Mouse (Mus musculus) lung, adult 10 weeks (tissue): Measurements from ENCODE around the gene Ddx11. TPM values are rescaled to one million over a fixed set of nuclear protein-coding genes. Genes with fewer than 3 reads are reported as not detected.

ENCODE experiments used
- polyA plus RNA-seq: library from polyadenylated mRNA; stranded (reverse); fragments of 350-450 nt; fragmentation: Illumina TruSeq; extraction: RNeasy Lipid Tissue Mini Kit (QIAGEN cat#74804); gene quantifications from one replicate; pipeline ENCODE4 v1.2.3, GENCODE M21; 2014; ENCODE audit warnings: low read depth, low replicate concordance; ENCODE audit not compliant: insufficient read depth

Gene Ddx11
- polyA plus RNA-seq, result 1.5 TPM

GRCm38 (mm10) chr17:66123066-66123815 is at the start of gene Ddx11:
Gene Ddx11, plus strand, starts transcription at chr17:66123520.

GRCm38 (mm10) chr17:66076934-66077333 is 46.4 kb upstream of the Ddx11 start, which contains the start of gene Ankrd12:
Gene Ankrd12, minus strand, starts transcription at chr17:66077089.

DNA sequence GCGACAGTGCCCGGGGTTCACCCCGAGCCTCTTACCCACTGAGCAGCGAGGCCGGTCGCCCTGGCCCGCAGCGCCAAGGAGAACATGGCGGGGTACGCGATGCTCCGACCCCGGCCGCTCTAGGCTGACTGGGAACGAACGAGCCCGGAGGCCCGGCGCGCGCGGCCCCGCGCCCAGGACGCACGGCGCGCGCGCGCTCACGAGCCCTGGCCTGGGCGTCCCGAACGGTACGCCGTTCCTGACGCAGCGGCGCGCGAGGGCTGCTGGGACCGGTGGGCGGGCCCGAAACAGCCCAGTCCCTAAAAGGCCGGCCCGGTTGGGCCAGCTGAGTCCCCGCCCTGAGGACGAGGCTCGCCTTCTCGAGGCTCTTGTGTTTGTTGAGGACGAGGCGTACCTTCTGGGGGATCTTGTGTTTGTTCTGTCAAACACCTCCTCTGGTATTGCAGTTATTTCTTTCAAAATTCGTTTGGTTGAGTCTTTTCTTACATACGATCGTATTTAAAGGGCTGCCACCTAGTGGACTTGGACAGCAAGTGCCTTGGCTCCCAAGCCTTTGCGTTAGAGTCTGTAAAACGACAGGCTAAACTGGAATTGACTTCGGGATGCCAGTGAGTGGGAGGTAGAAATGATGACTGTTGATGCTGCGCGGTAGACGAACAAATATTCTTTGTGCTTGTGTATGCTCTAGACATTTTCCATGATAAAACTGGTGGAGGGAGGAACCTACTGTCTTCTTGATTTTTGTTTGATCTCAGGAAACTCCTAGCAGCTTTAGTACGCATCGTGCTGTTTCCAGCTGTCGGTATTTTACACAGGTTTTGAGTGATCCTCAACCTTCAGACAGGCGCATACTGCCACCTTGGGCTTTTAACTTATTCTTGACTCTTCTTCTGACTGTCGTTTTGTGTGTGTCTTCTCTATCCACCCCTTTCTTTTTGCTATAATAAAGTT is 21.7 kb upstream of the Ddx11 start, which contains the start of gene Ndufv2:
Gene Ndufv2, minus strand, starts transcription at position 180 of the 951 bp plus-strand sequence.

DNA sequence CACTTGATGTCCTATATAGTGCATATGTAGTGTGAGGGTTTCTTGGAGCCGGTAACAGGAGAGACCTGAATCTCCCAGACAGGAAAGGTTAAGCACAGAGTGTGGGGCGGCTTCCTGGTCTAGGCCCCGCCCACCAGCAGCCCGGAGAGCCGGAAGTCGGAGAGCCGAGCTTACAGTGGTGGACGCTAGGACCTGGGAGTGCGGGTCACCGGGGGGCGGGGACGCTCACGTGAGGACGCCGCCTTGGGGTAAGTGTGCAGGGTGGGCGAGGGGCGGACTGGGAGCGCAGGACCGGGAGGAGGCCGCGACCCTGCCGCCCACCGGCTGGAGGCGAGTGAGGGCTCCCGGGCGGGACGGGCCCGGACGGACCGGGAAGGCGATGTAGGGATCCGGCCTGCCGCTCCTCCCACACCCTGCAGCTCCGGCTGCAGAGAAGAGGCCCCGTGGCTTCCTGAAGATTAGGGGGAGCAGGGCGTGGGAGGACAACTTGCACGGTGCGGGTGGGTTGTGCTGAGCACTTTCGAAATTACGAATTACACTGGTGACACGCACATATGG is 11.8 kb upstream of the Ddx11 start, which contains the start of gene Washc1:
Gene Washc1, plus strand, starts transcription at position 144 of the 558 bp plus-strand sequence.

Other genes with a start within 250 kb of the Ddx11 start
- 44.4 TPM for gene Ralbp1, start 237.7 kb upstream of the Ddx11 start, polyA plus RNA-seq
- 64.7 TPM for gene Twsg1, start 172.3 kb upstream of the Ddx11 start, polyA plus RNA-seq
- 4.8 TPM for gene Ankrd12, start 46.4 kb upstream of the Ddx11 start, polyA plus RNA-seq
- 174 TPM for gene Ndufv2, start 22.0 kb upstream of the Ddx11 start, polyA plus RNA-seq
- 23.8 TPM for gene Washc1, start 12.0 kb upstream of the Ddx11 start, polyA plus RNA-seq